Mouse (Mus musculus): ENCODE data around the gene Kcnma1. TPM values are rescaled to one million over a fixed set of nuclear protein-coding genes. Genes with fewer than 3 reads are reported as not detected.

Gene Kcnma1
- polyA plus RNA-seq, 1 experiment from 2014 or later, result 6.0 TPM

GRCm38 (mm10) chr14:23896036-23896435 is 118.3 kb downstream of the Kcnma1 start:
- Histone ChIP-seq H3K4me3 (no peak overlapping the region), H3K4me1 (no peaks in the 10 kb centered on the region), H3K27me3 (no peaks in the 10 kb centered on the region), H3K9me3 (no peaks in the 10 kb centered on the region), H3K27ac (no peak overlapping the region), H3K4me2 (replicated peaks) (no peak overlapping the region), H3K36me3 (no peaks in the 10 kb centered on the region), H3K9ac (no peak overlapping the region)
- 51% methylated on average over 3 of the region's 3 CpGs for WGBS
- no peak for ATAC-seq (ENCODE audit: low FRiP score, low read depth)

- H3K27ac ChIP-seq, result no peak overlapping the region
- no peak for ATAC-seq (ENCODE audit: low FRiP score, low read depth)
- WGBS, result 71% methylated on average over 4 of the region's 4 CpGs
- H3K9me3 ChIP-seq, result no peaks in the 10 kb centered on the region
- H3K36me3 ChIP-seq, result no peaks in the 10 kb centered on the region
- no peak overlapping the region for H3K4me2 ChIP-seq (replicated peaks)
- H3K4me3 ChIP-seq, result no peak overlapping the region
- H3K9ac ChIP-seq, result no peak overlapping the region
- peaks cover 9% of the 10 kb centered on the region for H3K4me1 ChIP-seq
- H3K27me3 ChIP-seq, result no peaks in the 10 kb centered on the region
These were observed 128.2 kb downstream of the Kcnma1 start for GRCm38 (mm10) chr14:23886112-23886511.

- Histone ChIP-seq H3K4me2 (replicated peaks) (no peak overlapping the region), H3K27ac (no peak overlapping the region), H3K27me3 (no peaks in the 10 kb centered on the region), H3K9me3 (no peaks in the 10 kb centered on the region), H3K4me3 (no peak overlapping the region), H3K4me1 (peaks cover 9% of the 10 kb centered on the region), H3K36me3 (no peaks in the 10 kb centered on the region), H3K9ac (no peak overlapping the region)
- no peak for ATAC-seq (ENCODE audit: low FRiP score, low read depth)
- WGBS, result 55% methylated on average over 6 of the region's 6 CpGs
These were observed 128.8 kb downstream of the Kcnma1 start for GRCm38 (mm10) chr14:23885539-23885938.

DNA sequence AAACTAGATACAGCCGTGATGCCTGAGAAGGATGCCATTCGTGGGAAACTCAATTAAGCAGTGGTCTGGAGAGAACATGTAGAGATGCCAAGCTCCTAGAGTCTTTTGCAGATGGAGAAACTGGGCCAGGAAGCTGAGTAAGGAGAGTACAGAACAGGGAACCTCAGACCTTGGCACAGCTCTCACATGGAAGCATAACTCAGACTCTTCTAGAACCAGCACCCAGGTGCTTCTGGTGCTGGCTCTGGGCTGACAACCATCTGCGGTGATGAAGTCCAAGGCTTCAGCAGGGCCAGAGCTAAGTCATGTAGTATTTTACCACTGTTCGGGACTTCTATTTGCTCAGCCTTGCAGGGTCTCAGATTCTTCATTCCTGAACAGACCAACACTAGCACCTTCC is 129.2 kb downstream of the Kcnma1 start:
- Histone ChIP-seq H3K27ac (no peak overlapping the region), H3K4me1 (peaks cover 9% of the 10 kb centered on the region), H3K4me3 (no peak overlapping the region), H3K36me3 (no peaks in the 10 kb centered on the region), H3K27me3 (no peaks in the 10 kb centered on the region), H3K4me2 (replicated peaks) (no peak overlapping the region), H3K9me3 (no peaks in the 10 kb centered on the region), H3K9ac (no peak overlapping the region)
- 92% methylated on average over 4 of the region's 4 CpGs for WGBS
- no peak for ATAC-seq (ENCODE audit: low FRiP score, low read depth)

DNA sequence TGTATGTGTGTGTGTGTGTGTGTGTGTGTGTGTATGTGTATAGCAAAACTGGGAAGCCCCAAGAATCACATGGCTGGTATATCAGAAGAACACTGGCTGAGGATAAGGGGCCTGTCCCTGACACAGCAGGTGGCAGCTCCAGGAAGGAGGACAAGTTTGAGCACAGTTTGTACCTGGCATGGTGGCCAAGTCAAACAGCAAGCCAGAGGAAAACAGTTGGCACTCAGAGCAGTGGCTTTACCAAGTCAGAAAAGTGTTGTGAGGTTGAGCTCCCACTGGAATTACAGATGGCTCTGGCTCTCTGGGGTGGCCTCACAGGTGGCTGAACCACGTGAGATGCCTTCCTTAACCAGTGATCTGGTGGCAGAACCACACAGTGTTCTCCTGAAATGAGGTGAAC is 132.3 kb downstream of the Kcnma1 start:
- ATAC-seq (ENCODE audit: low FRiP score, low read depth), result no peak
- peaks cover 9% of the 10 kb centered on the region for H3K4me1 ChIP-seq
- no peak overlapping the region for H3K9ac ChIP-seq
- no peaks in the 10 kb centered on the region for H3K36me3 ChIP-seq
- WGBS, result 52% methylated on average over 1 of the region's 1 CpGs
- no peak overlapping the region for H3K4me3 ChIP-seq
- no peak overlapping the region for H3K4me2 ChIP-seq (replicated peaks)
- no peaks in the 10 kb centered on the region for H3K27me3 ChIP-seq
- no peak overlapping the region for H3K27ac ChIP-seq
- no peaks in the 10 kb centered on the region for H3K9me3 ChIP-seq

- H3K27me3 ChIP-seq, result no peaks in the 10 kb centered on the region
- no peaks in the 10 kb centered on the region for H3K9me3 ChIP-seq
- H3K4me1 ChIP-seq, result peaks cover 9% of the 10 kb centered on the region
- H3K9ac ChIP-seq, result no peak overlapping the region
- no peak overlapping the region for H3K4me2 ChIP-seq (replicated peaks)
- H3K27ac ChIP-seq, result no peak overlapping the region
- no peak for ATAC-seq (ENCODE audit: low FRiP score, low read depth)
- 78% methylated on average over 3 of the region's 3 CpGs for WGBS
- no peak overlapping the region for H3K4me3 ChIP-seq
- no peaks in the 10 kb centered on the region for H3K36me3 ChIP-seq
These were observed 135.0 kb downstream of the Kcnma1 start for GRCm38 (mm10) chr14:23879331-23879730.

- H3K9ac ChIP-seq, result no peak overlapping the region
- no peaks in the 10 kb centered on the region for H3K9me3 ChIP-seq
- no peak overlapping the region for H3K27ac ChIP-seq
- H3K4me2 ChIP-seq (replicated peaks), result no peak overlapping the region
- ATAC-seq (ENCODE audit: low FRiP score, low read depth), result no peak
- whole genome bisulfite sequencing, result 59% methylated on average over 5 of the region's 5 CpGs
- H3K4me3 ChIP-seq, result no peak overlapping the region
- H3K27me3 ChIP-seq, result no peaks in the 10 kb centered on the region
- no peaks in the 10 kb centered on the region for H3K36me3 ChIP-seq
- 0 out of 2 replicates have a peak, but pooled peaks cover under 1% of the 10 kb centered on the region for H3K4me1 ChIP-seq
These were observed 136.7 kb downstream of the Kcnma1 start for GRCm38 (mm10) chr14:23877561-23877960.

DNA sequence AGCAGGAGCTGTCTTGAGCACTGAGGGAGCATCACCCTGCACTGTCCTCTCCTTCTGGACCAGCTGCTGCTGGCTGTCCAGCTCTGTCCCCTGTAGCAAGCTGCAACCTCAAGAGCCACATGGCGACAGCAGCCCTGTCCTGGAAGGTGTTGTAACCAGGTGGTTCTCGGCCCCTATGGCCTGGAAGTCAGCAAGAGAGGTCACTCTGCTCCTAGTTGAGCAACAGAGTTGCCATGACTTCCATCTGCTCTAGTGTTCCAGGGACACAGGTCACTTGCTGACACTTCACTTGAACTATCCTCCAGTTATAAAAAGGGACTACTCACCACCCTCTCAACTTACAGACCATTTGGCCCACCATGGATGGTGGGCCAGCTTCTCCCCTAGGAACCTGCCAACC is 139.7 kb downstream of the Kcnma1 start:
- H3K4me2 ChIP-seq (replicated peaks), result no peak overlapping the region
- WGBS, result 81% methylated on average over 2 of the region's 2 CpGs
- ATAC-seq (ENCODE audit: low FRiP score, low read depth), result no peak
- no peaks in the 10 kb centered on the region for H3K4me1 ChIP-seq
- H3K36me3 ChIP-seq, result no peaks in the 10 kb centered on the region
- no peak overlapping the region for H3K4me3 ChIP-seq
- no peaks in the 10 kb centered on the region for H3K27me3 ChIP-seq
- no peaks in the 10 kb centered on the region for H3K9me3 ChIP-seq
- no peak overlapping the region for H3K9ac ChIP-seq
- H3K27ac ChIP-seq, result no peak overlapping the region

- no peak for ATAC-seq (ENCODE audit: low FRiP score, low read depth)
- Histone ChIP-seq H3K27ac (no peak overlapping the region), H3K27me3 (no peaks in the 10 kb centered on the region), H3K9ac (no peak overlapping the region), H3K4me2 (replicated peaks) (no peak overlapping the region), H3K9me3 (no peaks in the 10 kb centered on the region), H3K4me1 (0 out of 2 replicates have a peak, but pooled peaks cover 3% of the 10 kb centered on the region), H3K4me3 (no peak overlapping the region), H3K36me3 (no peaks in the 10 kb centered on the region)
- WGBS, result 85% methylated on average over 4 of the region's 4 CpGs
These were observed 157.3 kb downstream of the Kcnma1 start for GRCm38 (mm10) chr14:23857034-23857433.

- 0 out of 2 replicates have a peak, but pooled peaks cover 3% of the 10 kb centered on the region for H3K4me1 ChIP-seq
- no peak overlapping the region for H3K4me3 ChIP-seq
- H3K4me2 ChIP-seq (replicated peaks), result no peak overlapping the region
- H3K27ac ChIP-seq, result no peak overlapping the region
- no peaks in the 10 kb centered on the region for H3K36me3 ChIP-seq
- ATAC-seq (ENCODE audit: low FRiP score, low read depth), result no peak
- no peaks in the 10 kb centered on the region for H3K9me3 ChIP-seq
- WGBS, result 70% methylated on average over 2 of the region's 2 CpGs
- no peak overlapping the region for H3K9ac ChIP-seq
- H3K27me3 ChIP-seq, result no peaks in the 10 kb centered on the region
These were observed 159.3 kb downstream of the Kcnma1 start for GRCm38 (mm10) chr14:23854946-23855345.

DNA sequence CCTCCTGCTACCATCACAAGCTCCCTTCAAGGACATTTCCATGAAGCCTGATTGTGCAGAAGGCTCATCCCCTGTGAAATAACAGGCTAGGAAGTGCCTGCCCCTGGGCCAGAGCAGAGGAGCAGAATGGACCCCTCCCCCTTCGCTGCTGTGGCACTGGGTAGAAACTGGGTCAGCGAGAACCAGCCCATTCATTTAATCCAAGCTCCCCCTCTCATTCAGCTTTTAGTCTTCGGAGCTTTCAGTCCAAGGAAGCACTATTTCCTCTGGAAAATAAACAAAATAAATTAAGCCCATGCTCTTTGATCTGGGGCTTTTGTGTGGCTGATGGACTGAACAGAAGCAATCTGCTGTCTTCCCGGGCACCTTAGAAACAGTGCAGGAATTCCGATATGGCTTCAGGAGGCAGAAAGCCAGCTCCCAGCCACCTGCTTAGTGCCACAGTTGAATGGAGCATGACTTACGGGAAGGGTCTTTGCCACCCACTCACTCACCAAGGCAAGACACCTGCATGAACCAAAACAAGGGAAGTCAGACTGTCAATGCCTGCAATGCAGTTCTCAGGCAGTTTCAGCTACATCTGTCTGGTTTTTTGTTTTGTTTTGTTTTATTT is 165.7 kb downstream of the Kcnma1 start:
- WGBS, result 37% methylated on average over 6 of the region's 6 CpGs
- H3K9ac ChIP-seq, result no peak overlapping the region
- H3K36me3 ChIP-seq, result no peaks in the 10 kb centered on the region
- no peak overlapping the region for H3K4me3 ChIP-seq
- no peak overlapping the region for H3K27ac ChIP-seq
- ATAC-seq (ENCODE audit: low FRiP score, low read depth), result no peak
- no peaks in the 10 kb centered on the region for H3K27me3 ChIP-seq
- no peaks in the 10 kb centered on the region for H3K9me3 ChIP-seq
- H3K4me2 ChIP-seq (replicated peaks), result no peak overlapping the region
- H3K4me1 ChIP-seq, result no peaks in the 10 kb centered on the region

DNA sequence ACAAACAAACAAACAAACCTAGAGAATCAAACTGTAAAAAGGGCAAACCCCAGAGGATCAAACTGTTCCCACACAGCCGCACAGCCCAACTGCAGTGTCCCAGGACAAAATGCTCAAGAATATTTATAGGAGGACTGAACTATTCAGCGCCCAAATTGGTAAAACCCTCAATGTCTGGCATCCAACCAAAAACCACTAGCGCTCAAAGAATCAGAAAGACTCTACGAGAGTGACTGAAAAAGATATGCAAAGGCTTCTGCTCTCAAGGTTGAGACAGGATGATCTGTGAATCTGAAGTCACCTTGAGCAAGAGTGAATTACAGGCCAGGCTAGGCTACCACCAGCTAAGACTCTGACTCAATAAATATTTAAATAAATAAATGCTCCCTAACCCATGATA is 167.6 kb downstream of the Kcnma1 start:
- ATAC-seq (ENCODE audit: low FRiP score, low read depth), result no peak
- Histone ChIP-seq H3K36me3 (no peaks in the 10 kb centered on the region), H3K4me2 (replicated peaks) (no peak overlapping the region), H3K4me3 (no peak overlapping the region), H3K9me3 (no peaks in the 10 kb centered on the region), H3K27ac (no peak overlapping the region), H3K27me3 (no peaks in the 10 kb centered on the region), H3K4me1 (no peaks in the 10 kb centered on the region), H3K9ac (no peak overlapping the region)
- WGBS, result 88% methylated on average over 4 of the region's 4 CpGs

DNA sequence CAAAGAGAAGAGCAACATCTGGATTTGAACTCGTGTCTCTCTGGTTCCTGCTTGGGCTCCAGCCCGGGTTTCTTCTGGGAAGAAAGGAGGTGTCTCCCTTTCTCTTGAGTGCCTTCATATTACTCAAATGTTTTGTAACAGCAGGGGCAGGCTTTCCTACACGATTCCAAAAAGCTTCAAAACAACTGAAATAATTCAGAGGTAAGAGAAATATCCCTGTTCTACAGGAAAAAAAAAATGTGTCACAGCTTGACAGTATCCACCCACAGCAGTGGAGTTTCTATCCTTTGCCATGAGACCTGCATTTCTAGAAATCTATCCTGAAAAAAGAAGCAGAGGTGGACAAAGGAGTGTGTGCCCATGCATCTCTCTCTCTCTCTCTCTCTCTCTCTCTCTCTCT is 172.3 kb downstream of the Kcnma1 start:
- no peak overlapping the region for H3K9ac ChIP-seq
- no peak overlapping the region for H3K4me2 ChIP-seq (replicated peaks)
- no peak overlapping the region for H3K4me3 ChIP-seq
- H3K4me1 ChIP-seq, result no peaks in the 10 kb centered on the region
- H3K27ac ChIP-seq, result no peak overlapping the region
- ATAC-seq (ENCODE audit: low FRiP score, low read depth), result no peak
- no peaks in the 10 kb centered on the region for H3K27me3 ChIP-seq
- H3K36me3 ChIP-seq, result no peaks in the 10 kb centered on the region
- 76% methylated on average over 3 of the region's 3 CpGs for WGBS
- no peaks in the 10 kb centered on the region for H3K9me3 ChIP-seq
